Mouse (Mus musculus) kidney, embryonic 14.5 days (tissue): ENCODE measurements around the gene Carhsp1. TPM values are rescaled to one million over a fixed set of nuclear protein-coding genes. Genes with fewer than 3 reads are reported as not detected.

ENCODE experiments used
- ATAC-seq: fragments of 200-750 bp; cut with Nextera tagmentation; 2 replicates; pipeline ENCODE4 v1.8.0; 2017; ENCODE audit warnings: moderate number of reproducible peaks, mild to moderate bottlenecking, moderate TSS enrichment, moderate library complexity; ENCODE audit not compliant: low FRiP score, low TSS enrichment
- H3K27ac ChIP-seq: fragments of 300-500 bp; sonication (generic); 2 replicates; pipeline ENCODE4 v1.5.1; 2014; ENCODE audit warnings: low read depth, mild to moderate bottlenecking, low read length, moderate library complexity, mixed read lengths
- H3K27me3 ChIP-seq: fragments of 300-500 bp; sonication (generic); 2 replicates; pipeline ENCODE4 v1.6.1; 2014; ENCODE audit warnings: mild to moderate bottlenecking, low read length; ENCODE audit not compliant: control insufficient read depth, insufficient read depth
- H3K36me3 ChIP-seq: fragments of 300-500 bp; sonication (generic); 2 replicates; pipeline ENCODE4 v1.6.1; 2014; ENCODE audit warnings: low read length, mixed read lengths; ENCODE audit not compliant: control insufficient read depth, insufficient read depth
- H3K4me1 ChIP-seq: fragments of 300-500 bp; sonication (generic); 2 replicates; pipeline ENCODE4 v1.6.1; 2014; ENCODE audit warnings: low read length, mixed read lengths; ENCODE audit not compliant: control insufficient read depth, insufficient read depth
- H3K4me2 ChIP-seq: fragments of 300-500 bp; sonication (generic); replicated peaks from 2 replicates; pipeline ENCODE4 v1.6.1; 2014; ENCODE audit warnings: low read depth, mild to moderate bottlenecking, low read length
- H3K4me3 ChIP-seq: fragments of 300-500 bp; sonication (generic); 2 replicates; pipeline ENCODE4 v1.5.1; 2014; ENCODE audit warnings: mild to moderate bottlenecking, low read length
- H3K9ac ChIP-seq: fragments of 300-500 bp; sonication (generic); 2 replicates; pipeline ENCODE4 v1.6.1; 2014; ENCODE audit warnings: low read depth, mild to moderate bottlenecking, low read length, moderate library complexity
- H3K9me3 ChIP-seq: fragments of 300-500 bp; sonication (generic); 2 replicates; pipeline ENCODE4 v1.6.1; 2016; ENCODE audit warnings: low read length; ENCODE audit not compliant: control insufficient read depth
- WGBS: fragments of 180-500 bp; shearing (Covaris S2); extraction: QIAGEN DNeasy Blood & Tissue Kit; methylation state at CpG from one replicate; pipeline ENCODE4 v1.1.7; 2014; 5-methylcytosine and 5-hydroxymethylcytosine counted together
- polyA plus RNA-seq: library from polyadenylated mRNA; unstranded; fragments of >200 nt; fragmentation: Nextera tagmentation; extraction: Ambion mirVana; gene quantifications from 2 replicates; pipeline ENCODE4 v1.2.1, GENCODE M21; 2014

The Carhsp1 gene
- polyA plus RNA-seq, 1 experiment from 2014 or later: 23.1 TPM

DNA sequence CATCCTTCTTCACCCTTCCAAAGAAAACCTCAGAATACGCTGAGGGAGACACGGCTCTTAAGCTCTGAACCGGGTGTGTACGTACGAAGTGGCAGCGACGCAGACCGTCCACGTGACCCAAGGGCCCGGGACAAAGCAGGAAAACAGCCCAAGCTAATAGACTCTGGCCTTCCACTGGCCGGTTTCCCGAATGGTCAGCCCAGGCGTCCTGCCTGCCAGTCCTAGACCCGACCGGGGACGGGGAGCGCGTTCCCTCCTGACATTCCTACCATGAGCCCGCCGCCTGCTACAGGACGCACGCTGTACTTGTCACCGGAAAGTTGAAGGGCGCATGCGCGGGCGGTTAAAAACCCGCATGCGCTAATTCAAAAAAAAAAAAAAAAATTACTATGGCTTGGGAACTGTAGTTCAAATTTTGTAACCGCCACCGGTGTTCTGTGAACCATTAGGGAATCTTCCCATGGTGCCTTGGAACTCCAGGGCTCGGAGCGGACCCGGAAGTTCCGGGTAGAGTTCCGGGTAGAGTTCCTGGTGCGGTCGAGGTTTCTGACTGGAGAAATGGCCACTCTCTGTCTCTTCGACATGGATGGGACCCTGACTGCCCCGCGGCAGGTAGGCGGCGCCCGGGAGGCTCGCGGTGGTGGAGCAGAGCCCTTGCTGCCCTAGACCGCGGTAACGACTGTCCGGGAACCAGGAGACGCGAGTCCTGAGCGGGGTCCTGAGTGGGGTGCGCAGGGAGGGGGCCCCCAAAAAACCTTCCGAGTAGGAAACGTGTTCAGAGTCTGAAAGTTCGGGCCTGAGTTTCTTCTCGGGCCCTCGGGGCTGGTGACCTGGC, 34.5 kb downstream of the Carhsp1 start, which contains the start of the genes Pmm2 and Tmem186:
Gene Pmm2, plus strand, starts transcription at position 458 of the 835 bp plus-strand sequence.
Gene Tmem186, minus strand, starts transcription at position 496 of the 835 bp plus-strand sequence.
- no peaks in the 10 kb centered on the region for H3K27me3 ChIP-seq
- H3K9ac ChIP-seq: peak within 1 kb of the TSS; percentile 87
- peaks cover 13% of the 10 kb centered on the region for H3K4me1 ChIP-seq
- H3K4me3 ChIP-seq: peak within 1 kb of the TSS; percentile 70
- peaks cover 27% of the 10 kb centered on the region for H3K36me3 ChIP-seq
- peak; percentile 93 for ATAC-seq
- peak within 1 kb of the TSS; percentile 86 for H3K27ac ChIP-seq
- H3K4me2 ChIP-seq: peak within 1 kb of the TSS; percentile 78
- H3K9me3 ChIP-seq: no peaks in the 10 kb centered on the region
- WGBS: under 1% methylated on average over 59 of the region's 59 CpGs

DNA sequence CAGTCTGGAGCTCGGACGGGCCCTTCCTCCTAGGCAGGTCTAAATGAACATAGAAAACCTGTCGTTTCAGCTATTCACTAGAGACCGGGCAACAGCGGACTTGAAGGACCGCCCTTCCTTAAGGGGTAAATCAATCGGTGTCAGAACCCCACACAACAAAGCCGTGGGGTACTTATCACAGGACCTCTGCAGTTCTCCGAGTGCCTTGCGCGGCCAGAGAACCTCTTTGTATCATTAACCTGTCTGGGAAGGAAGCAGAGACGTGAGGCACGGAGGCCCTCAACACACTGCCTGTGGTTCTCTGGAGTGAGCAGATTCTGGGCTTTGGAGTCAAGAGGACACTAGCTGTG, 35.1 kb downstream of the Carhsp1 start:
- H3K27ac ChIP-seq: peak overlapping the region; percentile 86
- peak; percentile 48; the same call in 1 of the 2 replicates for ATAC-seq
- WGBS: 1% methylated on average over 13 of the region's 13 CpGs
- peaks cover 13% of the 10 kb centered on the region for H3K4me1 ChIP-seq
- peak overlapping the region; percentile 87 for H3K9ac ChIP-seq
- H3K9me3 ChIP-seq: no peaks in the 10 kb centered on the region
- peaks cover 29% of the 10 kb centered on the region for H3K36me3 ChIP-seq
- no peaks in the 10 kb centered on the region for H3K27me3 ChIP-seq
- peak overlapping the region; percentile 70 for H3K4me3 ChIP-seq
- H3K4me2 ChIP-seq: peak overlapping the region; percentile 78

- no peak overlapping the region for H3K4me3 ChIP-seq
- ATAC-seq: no peak
- no peaks in the 10 kb centered on the region for H3K27me3 ChIP-seq
- 85% methylated on average over 5 of the region's 5 CpGs for WGBS
- peaks cover 5% of the 10 kb centered on the region for H3K4me1 ChIP-seq
- H3K4me2 ChIP-seq: no peak overlapping the region
- H3K9ac ChIP-seq: no peak overlapping the region
- H3K27ac ChIP-seq: no peak overlapping the region
- no peaks in the 10 kb centered on the region for H3K9me3 ChIP-seq
- peaks cover 24% of the 10 kb centered on the region for H3K36me3 ChIP-seq
These were observed 40.5 kb downstream of the Carhsp1 start for GRCm38 (mm10) chr16:8631428-8631827.

DNA sequence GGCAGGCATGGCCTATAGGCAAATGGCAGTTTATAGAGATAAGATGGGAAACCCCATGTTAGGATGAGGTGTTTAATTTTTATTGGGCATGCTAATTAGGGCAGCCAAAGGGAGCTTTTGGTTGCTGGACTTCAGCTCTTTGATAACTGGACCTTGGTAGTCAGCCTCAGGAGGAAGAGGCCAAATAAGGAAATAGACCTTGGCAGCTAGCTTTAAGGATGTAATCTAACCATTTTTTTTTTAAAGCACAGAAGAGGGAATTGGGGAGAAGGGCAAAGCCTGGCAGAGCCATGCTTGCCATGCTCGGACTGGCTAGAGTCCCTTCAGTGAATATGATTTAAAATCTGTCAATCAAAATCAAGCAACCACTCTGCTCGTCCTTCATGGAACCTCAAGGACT, 41.5 kb downstream of the Carhsp1 start:
- Histone ChIP-seq H3K9me3 (no peaks in the 10 kb centered on the region), H3K4me2 (no peak overlapping the region), H3K4me3 (no peak overlapping the region), H3K9ac (no peak overlapping the region), H3K36me3 (peaks cover 22% of the 10 kb centered on the region), H3K27me3 (no peaks in the 10 kb centered on the region), H3K4me1 (no peaks in the 10 kb centered on the region), H3K27ac (no peak overlapping the region)
- WGBS: 75% methylated on average over 2 of the region's 2 CpGs
- no peak for ATAC-seq

- H3K27ac ChIP-seq: no peak overlapping the region
- H3K4me1 ChIP-seq: peaks cover 8% of the 10 kb centered on the region; the same call in 1 of the 2 replicates
- ATAC-seq: no peak
- H3K4me3 ChIP-seq: no peak overlapping the region
- no peak overlapping the region for H3K4me2 ChIP-seq
- H3K9me3 ChIP-seq: no peaks in the 10 kb centered on the region
- H3K27me3 ChIP-seq: no peaks in the 10 kb centered on the region; the same call in 1 of the 2 replicates
- WGBS: 72% methylated on average over 16 of the region's 16 CpGs
- peaks cover 4% of the 10 kb centered on the region; the same call in 1 of the 2 replicates for H3K36me3 ChIP-seq
- no peak overlapping the region for H3K9ac ChIP-seq
These were observed 51.4 kb downstream of the Carhsp1 start for GRCm38 (mm10) chr16:8620315-8621115.

GRCm38 (mm10) chr16:8619659-8620314, 52.2 kb downstream of the Carhsp1 start:
- Histone ChIP-seq H3K4me1 (peaks cover 8% of the 10 kb centered on the region; the same call in 1 of the 2 replicates), H3K9ac (no peak overlapping the region), H3K36me3 (peaks cover 4% of the 10 kb centered on the region; the same call in 1 of the 2 replicates), H3K27ac (no peak overlapping the region), H3K27me3 (no peaks in the 10 kb centered on the region; the same call in 1 of the 2 replicates), H3K9me3 (no peaks in the 10 kb centered on the region), H3K4me3 (no peak overlapping the region), H3K4me2 (no peak overlapping the region)
- WGBS: 22% methylated on average over 10 of the region's 10 CpGs
- peak; percentile 45 for ATAC-seq

- Histone ChIP-seq H3K9ac (no peak overlapping the region), H3K4me3 (no peak overlapping the region), H3K27me3 (no peaks in the 10 kb centered on the region), H3K4me1 (no peaks in the 10 kb centered on the region), H3K36me3 (peaks cover 4% of the 10 kb centered on the region; the same call in 1 of the 2 replicates), H3K27ac (no peak overlapping the region), H3K4me2 (no peak overlapping the region), H3K9me3 (no peaks in the 10 kb centered on the region)
- 83% methylated on average over 3 of the region's 3 CpGs for WGBS
- no peak for ATAC-seq
These were observed 58.5 kb downstream of the Carhsp1 start for GRCm38 (mm10) chr16:8613447-8613846.

GRCm38 (mm10) chr16:8613039-8613438, 58.9 kb downstream of the Carhsp1 start:
- Histone ChIP-seq H3K27me3 (no peaks in the 10 kb centered on the region), H3K9ac (no peak overlapping the region), H3K27ac (no peak overlapping the region), H3K4me1 (no peaks in the 10 kb centered on the region), H3K4me2 (no peak overlapping the region), H3K9me3 (no peaks in the 10 kb centered on the region), H3K4me3 (no peak overlapping the region), H3K36me3 (peaks cover 4% of the 10 kb centered on the region; the same call in 1 of the 2 replicates)
- 83% methylated on average over 4 of the region's 4 CpGs for WGBS
- ATAC-seq: no peak
